Mouse (Mus musculus): Measurements from ENCODE around the gene Tcte1.

The Tcte1 gene

DNA sequence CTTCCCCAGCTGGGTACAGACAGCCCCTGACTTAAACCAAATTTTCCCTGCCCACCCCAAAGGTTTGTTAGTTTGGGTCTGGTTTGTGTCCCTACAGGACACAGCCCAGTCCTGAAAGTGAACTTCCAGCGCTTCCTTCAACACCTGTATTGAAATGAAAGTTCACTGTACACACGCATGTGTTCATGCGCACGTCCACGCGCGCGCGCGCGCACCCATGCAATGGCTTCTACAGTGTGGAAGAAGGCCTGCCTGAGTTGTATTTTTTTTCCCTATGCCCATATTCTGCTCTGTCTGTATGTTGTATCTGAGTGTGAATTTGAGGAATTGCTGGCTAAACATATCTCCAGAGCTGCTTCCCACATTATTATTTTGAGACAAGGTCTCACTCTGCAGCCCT is 41.9 kb downstream of the Tcte1 start:
- DNase-seq (ENCODE audit: low spot score) = no peak

DNA sequence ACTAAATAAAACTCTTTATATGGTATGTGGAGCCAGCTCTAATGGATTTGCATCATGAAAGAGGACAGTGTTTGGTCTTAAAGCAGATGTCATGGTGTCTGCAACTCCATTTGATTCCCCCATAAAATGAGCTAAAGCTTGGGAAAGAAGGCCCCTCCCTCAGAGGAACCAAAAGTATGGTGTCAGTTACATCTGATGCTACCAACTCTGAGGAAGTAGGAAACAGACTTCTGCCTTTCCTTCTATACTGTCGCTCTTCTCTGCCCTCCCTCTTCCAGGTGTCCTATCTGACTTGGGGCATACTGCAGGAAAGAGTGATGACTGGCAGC is 42.8 kb downstream of the Tcte1 start:
- DNase-seq (ENCODE audit: low spot score) = no peak

DNA sequence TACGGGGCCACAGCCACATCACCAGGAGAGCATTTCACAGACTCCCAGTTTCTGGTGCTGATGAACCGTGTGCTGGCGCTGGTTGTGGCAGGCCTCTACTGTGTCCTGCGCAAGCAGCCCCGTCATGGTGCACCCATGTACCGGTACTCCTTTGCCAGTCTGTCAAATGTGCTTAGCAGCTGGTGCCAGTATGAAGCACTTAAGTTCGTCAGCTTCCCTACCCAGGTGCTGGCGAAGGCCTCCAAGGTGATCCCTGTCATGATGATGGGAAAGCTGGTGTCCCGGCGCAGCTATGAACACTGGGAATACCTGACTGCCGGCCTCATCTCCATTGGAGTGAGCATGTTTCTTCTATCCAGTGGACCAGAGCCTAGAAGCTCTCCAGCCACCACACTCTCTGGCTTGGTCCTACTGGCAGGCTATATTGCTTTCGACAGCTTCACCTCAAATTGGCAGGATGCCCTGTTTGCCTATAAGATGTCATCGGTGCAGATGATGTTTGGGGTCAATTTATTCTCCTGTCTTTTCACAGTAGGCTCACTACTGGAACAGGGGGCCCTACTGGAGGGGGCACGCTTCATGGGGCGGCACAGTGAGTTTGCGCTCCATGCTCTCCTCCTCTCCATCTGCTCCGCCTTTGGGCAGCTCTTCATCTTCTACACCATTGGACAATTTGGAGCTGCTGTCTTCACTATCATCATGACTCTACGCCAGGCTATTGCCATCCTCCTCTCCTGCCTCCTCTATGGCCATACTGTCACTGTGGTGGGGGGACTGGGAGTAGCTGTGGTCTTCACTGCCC is 43.3 kb downstream of the Tcte1 start:
- DNase-seq (ENCODE audit: low spot score) = no peak

DNA sequence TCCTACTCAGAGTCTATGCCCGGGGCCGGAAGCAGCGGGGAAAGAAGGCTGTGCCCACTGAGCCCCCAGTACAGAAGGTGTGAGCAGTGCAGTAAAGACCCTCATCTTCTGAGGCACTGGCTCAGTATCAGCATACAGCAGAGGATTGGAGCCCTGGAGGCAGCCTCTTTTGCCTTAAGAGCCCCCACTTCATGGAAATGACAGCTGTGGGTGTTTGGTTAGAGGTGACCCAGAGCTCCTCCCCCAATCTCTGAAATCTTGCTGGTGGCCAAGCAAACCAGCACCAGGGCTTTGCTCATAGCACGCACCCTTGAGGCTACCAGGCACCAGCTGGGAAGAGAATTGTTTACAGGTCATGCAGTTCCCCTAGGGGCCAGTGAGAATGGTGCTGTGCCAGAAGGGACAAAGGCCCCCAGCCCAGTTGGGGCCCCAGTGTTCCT is 43.9 kb downstream of the Tcte1 start:
- DNase-seq (ENCODE audit: low spot score) = no peak

DNA sequence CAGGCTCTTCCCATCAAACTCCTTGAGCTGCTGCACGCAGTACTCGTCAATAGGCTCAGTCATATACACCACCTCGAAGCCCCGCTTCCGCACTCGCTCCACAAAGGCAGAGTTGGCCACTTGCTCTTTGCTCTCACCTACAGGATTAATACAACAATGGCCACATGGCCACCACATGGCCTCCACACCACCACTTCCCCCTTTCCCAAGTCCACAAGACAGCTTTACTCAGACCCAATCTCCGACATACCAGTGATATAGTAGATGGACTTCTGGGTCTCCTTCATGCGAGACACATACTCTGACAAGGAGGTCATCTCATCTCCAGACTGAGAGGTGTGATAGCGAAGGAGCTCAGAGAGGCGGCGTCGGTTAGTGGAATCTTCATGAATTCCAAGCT is 45.8 kb downstream of the Tcte1 start:
- no peak for DNase-seq (ENCODE audit: low spot score)

DNA sequence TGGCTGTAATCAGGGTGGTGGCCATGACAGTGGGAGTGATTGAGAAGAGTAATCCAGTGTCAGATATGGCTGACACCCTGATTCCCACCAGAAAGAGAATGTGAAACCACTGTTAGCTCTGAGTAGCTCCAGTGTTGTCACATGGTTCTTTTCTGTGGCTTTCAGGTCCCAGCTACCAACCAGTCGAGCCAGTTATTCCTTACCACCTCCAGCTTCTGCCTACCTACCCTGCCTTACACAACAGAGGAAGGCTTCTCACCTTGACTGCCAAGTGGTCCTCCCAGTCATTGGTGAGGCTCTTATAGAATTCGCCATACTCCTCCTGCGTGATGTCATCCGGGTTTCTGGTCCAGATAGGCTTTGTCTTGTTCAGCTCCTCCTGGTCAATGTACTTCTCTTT is 46.8 kb downstream of the Tcte1 start:
- DNase-seq (ENCODE audit: low spot score) = no peak

DNA sequence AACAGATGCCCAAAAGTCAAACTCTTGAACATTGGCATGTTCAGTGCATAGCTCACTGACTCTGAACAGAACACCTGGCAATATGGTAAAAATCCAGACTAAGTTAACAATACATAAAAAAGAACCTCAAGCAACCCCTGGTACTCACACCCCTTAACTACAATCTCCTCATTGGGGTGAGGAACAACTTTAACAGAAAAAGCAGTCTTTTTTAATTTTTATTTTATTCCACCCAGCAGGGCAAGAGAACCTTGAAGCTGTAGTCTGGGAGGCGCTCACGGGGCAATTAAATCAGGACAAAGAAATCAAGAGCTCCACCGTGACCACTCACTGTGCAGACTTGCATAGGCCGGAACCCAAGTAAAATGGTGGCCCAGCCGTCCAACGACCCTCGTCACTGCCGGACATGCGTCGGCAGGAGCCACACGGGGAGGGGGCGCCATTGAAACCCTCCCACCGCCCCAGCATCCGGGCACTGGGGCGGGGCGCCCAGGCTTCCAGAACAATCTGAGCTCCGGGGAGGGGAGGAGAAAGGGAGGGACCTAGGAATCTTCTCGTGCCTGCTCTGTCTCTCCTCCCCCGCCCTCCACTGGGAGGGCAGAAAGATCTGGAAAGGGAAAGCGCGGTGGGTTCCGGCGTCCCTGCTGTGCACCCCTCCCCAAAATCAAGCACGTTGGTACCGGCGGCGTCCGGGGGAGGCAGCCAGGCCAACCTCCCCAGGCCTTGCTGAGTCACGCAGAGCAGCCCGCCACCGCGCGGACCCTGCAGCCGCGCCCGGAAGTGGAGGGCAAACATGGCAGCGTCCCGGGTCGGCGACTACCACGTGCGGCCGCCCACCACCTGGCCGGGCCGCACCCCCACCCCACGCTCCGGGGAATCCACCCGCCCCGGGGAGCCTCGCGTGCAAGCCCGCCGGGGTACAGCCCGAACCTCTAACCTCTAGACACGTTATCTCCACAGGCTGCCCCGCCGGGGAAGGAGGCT is 49.2 kb downstream of the Tcte1 start:
- DNase-seq (ENCODE audit: low spot score) = peak; percentile 65

DNA sequence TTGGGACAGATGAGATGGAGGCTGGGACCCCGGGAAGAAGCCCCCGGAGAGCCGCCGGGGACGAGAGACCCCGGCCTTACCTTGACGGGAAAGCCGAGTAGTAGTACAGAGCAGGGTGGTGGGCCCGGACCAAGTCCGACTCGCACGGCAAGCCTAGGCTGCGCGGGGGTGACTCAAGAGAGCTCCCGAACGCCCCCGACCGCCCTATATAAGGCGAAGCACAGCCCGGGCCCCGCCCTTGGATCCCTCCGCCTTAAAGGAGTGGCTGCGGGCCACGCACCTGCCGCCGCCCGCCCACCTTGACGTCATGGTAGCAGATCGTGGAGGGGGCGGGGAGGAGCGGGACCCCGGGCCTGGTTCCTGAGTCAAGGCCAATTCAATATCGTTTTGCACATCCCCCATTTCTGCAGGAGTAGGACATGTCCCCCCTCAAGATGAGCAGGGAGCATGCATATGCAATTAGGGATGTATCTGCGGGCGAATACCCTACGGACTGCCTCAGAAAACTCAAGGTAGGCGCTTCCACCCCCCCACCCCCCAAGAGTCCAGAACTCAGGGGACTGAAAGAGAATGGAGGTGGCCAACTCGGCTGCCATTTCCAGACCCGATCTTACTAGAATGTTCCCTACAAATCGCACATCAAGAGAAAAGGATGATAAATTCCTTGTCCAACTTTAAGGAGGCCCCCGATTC is 50.0 kb downstream of the Tcte1 start, which contains the start of gene Hsp90ab1:
Hsp90ab1 (minus strand) TSS at position 185 of the 693 bp plus-strand sequence.
- DNase-seq (ENCODE audit: low spot score) = peak; percentile 97

DNA sequence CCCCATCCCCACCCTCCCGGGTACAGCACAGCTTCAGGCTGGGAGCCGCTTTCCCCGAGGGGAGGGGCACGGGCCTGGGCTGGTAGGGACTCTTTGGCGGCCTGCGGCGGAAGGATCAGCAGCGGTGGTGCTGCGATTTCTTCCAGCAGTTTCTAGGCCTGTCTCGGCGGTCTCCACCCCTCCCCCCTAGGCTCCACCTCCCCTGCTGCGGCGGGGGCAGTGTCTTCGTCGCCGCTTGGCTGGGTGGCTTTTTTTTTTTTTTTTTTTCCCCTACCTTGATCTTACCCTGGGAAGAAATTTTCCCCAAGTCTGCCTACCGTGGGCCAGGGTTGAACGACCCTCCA is 50.5 kb downstream of the Tcte1 start:
- peak; percentile 94 for DNase-seq (ENCODE audit: low spot score)

DNA sequence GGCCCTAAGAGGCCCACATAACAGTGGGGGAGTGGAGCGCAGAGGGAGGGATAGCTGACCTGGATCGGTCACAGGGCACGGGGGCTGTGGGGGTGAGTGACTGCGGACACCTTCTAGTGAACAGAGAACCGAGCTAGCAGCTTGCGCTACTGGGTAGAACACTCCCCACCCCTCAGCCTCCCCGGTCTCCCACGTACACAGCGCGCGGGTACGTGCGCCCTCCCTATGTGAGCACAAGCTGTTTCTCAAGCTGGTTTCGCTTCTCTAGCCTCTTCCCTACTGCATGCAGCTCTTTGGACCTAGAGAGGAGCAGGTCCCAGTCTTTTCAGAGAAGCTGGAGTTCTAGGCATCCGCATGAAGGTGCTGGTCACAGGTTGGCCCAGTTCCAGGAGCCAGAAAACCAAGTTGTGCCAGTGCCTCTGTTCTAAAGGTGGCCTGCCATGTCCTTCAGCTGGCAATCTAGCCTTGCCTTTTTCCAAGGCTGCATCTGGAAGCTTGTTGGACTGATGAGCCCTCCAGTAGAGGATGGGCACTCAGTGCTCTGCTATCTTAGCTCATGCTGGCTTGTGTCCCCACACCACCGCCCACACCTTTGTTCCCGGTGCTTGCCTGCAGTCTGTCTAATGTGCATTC is 51.0 kb downstream of the Tcte1 start:
- peak; percentile 82 for DNase-seq (ENCODE audit: low spot score)

DNA sequence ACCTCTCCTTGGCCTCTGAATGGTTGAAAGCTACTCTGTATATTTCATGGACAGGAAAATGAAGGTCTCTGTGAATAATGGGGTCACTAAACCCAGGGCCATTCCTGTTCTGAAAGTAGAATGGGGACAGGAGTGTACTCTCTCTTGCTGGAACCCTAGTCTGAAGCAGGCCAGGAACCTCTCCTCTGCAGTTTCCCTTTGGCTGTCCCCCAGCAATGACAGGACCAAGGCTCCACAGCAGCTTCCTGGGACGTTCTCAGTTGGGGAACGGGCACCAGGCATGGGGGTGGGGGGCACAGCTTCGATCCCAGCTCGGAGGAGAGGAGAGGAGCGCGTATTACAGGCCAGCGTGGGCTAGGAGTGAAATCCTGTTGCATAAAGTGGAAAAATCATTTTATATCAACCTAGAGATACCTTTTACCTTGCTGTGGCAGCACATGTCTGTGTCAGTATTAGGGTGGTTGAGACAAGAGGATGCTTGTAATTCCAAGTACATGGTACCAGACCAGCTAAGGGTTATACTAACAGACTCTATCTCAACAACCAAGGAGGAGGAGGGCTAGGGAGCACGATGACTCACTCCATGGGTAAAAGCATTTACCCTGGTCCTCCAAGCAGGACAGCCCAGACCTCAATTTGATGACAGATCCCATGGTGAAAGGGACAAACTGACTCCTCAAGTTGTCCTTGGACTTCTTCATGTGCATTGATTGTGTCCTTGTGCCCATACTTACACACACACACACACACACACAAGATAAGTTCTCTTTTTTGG is 52.1 kb downstream of the Tcte1 start:
- DNase-seq (ENCODE audit: low spot score) = no peak

DNA sequence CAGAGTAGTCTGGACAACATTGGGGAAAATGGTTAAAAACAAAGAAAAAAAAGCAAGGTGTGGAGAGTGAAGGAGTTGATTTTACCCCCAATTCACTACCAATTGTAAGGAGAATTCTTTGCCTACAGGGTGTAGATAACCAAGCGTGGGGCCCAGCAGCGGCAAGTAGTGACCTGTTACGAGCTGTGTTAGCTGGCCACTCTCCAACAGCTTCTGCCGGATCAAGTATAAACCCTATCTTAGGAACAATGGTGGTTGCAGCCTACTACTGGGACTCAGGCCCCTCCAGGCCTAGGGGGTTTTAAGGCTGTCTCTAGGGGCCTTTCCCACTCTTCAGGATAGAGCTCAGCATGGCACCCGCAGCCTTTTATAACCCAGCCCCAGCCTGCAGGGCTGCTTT is 55.0 kb downstream of the Tcte1 start:
- DNase-seq (ENCODE audit: low spot score) = no peak

DNA sequence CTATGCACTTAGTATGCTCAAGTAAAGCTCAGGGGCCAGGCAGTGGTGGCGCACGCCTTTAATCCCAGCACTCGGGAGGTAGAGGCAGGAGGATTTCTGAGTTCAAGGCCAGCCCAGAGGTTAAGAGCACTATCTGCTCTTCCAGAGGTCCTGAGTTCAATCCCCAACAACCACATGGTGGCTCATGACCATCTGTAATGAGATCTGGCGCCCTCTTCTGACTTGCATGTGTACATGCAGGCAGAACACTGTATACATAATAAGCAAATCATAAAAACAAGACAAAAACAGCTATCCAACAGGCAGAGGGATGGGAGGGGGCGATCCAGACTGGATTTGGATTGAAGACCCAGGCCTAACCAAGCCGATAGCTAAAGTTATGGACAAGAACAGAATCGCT is 55.6 kb downstream of the Tcte1 start:
- DNase-seq (ENCODE audit: low spot score) = no peak

DNA sequence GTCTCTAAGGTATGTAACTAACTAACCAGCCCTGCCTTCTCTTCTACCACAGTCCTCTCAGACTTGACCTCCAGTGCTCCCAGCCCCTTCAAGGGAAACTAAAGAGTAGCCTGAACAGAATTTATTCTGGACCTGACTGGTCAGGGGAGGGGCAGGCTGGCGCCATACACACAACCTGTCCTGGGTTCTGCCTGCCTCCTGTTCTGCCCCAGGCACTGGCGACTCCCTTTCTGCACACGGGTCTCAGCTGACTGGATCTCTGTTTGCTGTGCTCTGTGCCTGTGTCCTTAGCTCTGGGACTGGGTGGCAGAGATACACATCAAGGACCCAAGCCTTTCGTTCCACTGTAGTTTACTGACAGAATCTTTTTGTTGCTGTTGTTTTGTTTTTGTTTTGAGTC is 56.3 kb downstream of the Tcte1 start:
- no peak for DNase-seq (ENCODE audit: low spot score)

DNA sequence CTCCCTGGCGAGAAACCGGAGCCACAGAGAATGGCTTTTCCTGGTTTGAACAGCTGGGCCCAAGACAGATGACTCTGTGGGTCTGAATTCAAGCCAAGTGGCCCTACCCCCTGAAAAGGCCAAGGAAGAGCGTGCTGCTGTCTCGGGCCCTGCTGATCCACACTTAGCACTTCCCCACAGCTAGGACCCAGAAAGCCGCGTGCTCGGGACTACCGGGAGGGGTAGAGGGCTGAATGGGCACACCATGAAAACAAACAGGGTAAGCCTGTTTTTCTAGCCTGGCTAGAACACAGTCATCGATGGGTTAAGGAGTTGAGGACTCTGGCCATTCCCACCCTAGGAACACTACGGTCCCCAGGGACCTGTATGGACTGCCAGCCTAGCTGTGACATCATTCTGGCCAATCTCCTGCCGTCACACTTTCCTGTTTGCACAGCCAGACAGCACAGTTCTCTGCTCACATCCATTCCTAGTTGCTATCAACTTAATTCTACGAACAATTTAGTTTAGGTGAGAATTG is 57.8 kb downstream of the Tcte1 start:
- no peak for DNase-seq (ENCODE audit: low spot score)

DNA sequence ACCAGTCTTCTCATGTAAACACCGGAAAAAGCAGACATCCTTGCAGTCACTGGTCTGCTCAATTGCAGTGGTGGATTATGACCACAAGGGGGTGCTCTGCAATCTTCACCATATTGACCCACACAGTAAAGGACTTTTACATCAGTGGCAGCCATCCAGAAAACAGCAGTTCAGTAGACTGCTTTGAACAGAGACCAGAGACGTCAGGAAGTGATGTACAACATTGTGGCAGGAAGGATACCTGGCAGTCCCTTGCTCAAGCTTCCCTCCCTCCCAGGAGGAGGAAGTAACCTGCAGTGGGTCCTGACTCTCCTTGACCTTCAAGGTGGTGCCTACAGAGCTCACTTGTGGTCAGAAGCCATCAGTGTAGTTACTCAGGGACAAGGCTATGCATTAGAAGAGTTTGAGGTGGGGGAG is 58.3 kb downstream of the Tcte1 start:
- no peak for DNase-seq (ENCODE audit: low spot score)

DNA sequence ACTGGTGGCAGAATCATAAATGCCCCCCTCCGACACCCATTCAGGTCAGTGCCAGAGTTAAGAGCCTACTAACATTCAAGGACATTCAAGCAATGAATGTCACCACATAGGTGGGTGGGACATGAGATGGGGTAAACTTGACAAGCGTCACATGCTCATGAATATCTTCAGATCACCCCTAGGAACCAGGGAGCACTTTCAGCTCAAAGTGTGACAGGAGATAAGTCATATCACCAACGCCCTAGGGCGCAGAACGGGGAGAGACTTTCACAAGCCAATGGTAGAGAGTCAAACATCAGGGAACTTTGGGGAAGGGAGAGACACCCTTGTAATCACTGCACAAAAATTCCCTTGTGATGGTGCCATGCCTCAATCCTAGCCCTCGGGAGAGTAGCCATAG is 59.0 kb downstream of the Tcte1 start:
- DNase-seq (ENCODE audit: low spot score) = no peak

DNA sequence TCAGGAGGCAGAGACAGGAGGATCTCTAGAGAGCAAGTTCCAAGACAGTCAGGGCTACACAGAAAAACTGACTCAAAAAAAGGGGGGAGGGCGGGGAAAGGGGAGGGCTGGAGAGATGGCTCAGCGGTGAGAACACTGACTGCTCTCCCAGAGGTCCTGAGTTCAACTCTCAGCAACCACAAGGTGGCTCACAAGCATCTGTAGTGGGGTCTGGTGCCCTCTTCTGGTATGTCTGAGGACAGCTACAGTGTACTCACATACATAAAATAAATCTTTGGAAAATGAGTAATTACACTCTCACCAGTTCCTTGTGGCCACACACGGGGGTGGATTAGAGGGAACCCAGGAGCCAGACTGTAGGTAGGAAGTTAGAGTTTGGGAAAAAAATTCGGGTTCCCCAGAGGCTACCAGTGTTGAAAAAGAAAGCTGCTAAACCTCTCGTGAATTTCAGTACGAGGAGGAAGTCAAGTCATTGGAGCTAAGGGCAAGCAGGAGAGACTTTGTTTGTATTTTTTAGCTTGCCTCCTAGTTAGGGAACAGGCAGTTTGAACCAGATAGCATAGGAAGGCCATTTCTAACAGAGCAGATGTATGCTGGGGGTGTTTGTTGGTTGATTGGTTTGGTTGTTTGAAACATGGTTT is 59.6 kb downstream of the Tcte1 start:
- no peak for DNase-seq (ENCODE audit: low spot score)

DNA sequence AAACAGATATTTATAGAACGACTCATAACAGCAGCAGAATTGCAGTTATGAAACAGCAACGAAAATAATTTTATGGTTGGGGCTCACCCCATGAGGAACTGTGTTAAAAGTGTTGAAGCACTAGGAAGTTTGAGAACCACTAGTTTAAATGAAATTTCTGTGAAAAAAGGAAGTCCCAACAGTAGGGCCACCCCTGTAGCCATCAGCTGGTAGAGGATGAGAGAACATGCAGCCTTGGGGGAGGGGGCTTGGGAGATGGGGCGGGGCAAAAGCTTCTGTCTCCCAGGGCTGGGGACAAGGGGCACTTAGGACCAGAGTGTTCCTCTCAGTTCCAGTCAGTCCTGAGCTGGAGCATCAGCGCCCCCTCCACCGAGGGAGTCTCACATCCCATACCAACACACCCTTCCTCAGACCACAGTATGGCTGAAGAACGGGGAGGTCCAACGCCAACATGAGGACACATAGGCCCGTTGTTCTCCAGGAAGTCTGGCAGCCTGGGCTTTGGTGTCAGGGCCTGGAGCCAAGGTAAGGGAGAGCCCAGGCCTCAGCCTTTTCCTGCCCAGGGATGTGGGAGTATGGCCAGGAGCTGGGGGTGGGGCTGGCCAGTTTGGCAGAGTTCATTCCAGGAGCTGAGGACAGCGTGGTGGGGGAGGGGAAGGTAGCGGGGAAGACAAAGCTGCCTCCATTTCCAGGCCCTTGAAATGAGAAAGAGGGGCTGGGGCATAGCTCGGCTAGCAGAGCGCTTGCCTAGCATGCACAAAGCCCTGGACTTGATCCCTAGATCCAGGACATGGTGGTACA is 61.1 kb downstream of the Tcte1 start:
- no peak for DNase-seq (ENCODE audit: low spot score)
